Mouse (Mus musculus) CH12.LX (cell line): ENCODE measurements around the gene Pla2g10. TPM values are rescaled to one million over a fixed set of nuclear protein-coding genes. Genes with fewer than 3 reads are reported as not detected.
"Not testable (repeated sequence)": the region's sequence is repeated elsewhere in the genome, so short reads cannot be mapped to it uniquely, and the experiment has no call there.

Experiments
- DNase-seq: peaks from one replicate; pipeline ENCODE4 v3.0.0-alpha.2; 2013; ENCODE audit errors: extremely low read depth
- H3K27ac ChIP-seq: 2 replicates; pipeline ENCODE4 v1.5.1; 2012; ENCODE audit warnings: low read depth, mild to moderate bottlenecking, control low read depth, moderate library complexity; ENCODE audit not compliant: insufficient read depth
- H3K27me3 ChIP-seq: replicated peaks from 2 replicates; pipeline ENCODE3; 2012; ENCODE audit warnings: inconsistent platforms
- H3K36me3 ChIP-seq, 2 experiments: replicated peaks in 1 of 2; 2 replicates each; pipeline versions ENCODE3 to v1.6.1; 2012; ENCODE audit warnings: inconsistent platforms in 1 of 2, low read length in 1 of 2, mild to moderate bottlenecking in 1 of 2, mixed read lengths in 1 of 2, moderate library complexity in 1 of 2; ENCODE audit not compliant: control insufficient read depth in 1 of 2, insufficient read depth in 1 of 2
- H3K4me1 ChIP-seq, 2 experiments: 2 replicates each; pipeline ENCODE4 v1.6.1; 2012; ENCODE audit warnings: inconsistent platforms in 1 of 2, moderate library complexity in 1 of 2; ENCODE audit not compliant: insufficient read depth in 2 of 2, control insufficient read depth in 1 of 2
- H3K4me2 ChIP-seq: 2 replicates; pipeline ENCODE4 v1.6.1; 2012; ENCODE audit warnings: low read depth, mild to moderate bottlenecking, control low read depth; ENCODE audit not compliant: poor library complexity, insufficient read depth, severe bottlenecking
- H3K4me3 ChIP-seq, 3 experiments: fragments of 150-350 bp in 1 of 3; sonication (generic) in 1 of 3; replicated peaks in 1 of 3; 2 replicates each; pipeline versions ENCODE3 to v1.5.1; 2011 to 2012; ENCODE audit warnings: low read depth in 2 of 3, low read length in 2 of 3, mild to moderate bottlenecking in 2 of 3, moderate library complexity in 2 of 3, control low read depth in 1 of 3, improper control_type of control experiment in 1 of 3, inconsistent platforms in 1 of 3, mixed read lengths in 1 of 3; ENCODE audit not compliant: poor library complexity in 1 of 3
- H3K79me2 ChIP-seq: replicated peaks from 2 replicates; pipeline ENCODE4 v1.6.1; 2012; ENCODE audit warnings: mild to moderate bottlenecking, moderate library complexity; ENCODE audit not compliant: control insufficient read depth, poor library complexity, insufficient read depth, severe bottlenecking; ENCODE audit errors: extremely low read depth
- H3K9ac ChIP-seq: 2 replicates; pipeline ENCODE4 v1.6.1; 2012; ENCODE audit warnings: low read depth, mild to moderate bottlenecking, control low read depth, moderate library complexity; ENCODE audit not compliant: insufficient read depth
- H3K9me3 ChIP-seq: replicated peaks from 2 replicates; pipeline ENCODE3; 2012; ENCODE audit warnings: low read length, inconsistent platforms, mixed read lengths
- BHLHE40 ChIP-seq: IDR thresholded peaks from 2 replicates; pipeline ENCODE4 v1.6.1; 2011; ENCODE audit warnings: mild to moderate bottlenecking, low read depth, low read length, improper control_type of control experiment
- CHD1 ChIP-seq: IDR thresholded peaks from 2 replicates; pipeline ENCODE4 v1.6.1; 2012; ENCODE audit warnings: low read depth, low read length, improper control_type of control experiment, inconsistent platforms
- ELF1 ChIP-seq: IDR thresholded peaks from 2 replicates; pipeline ENCODE4 v1.6.1; 2014; ENCODE audit warnings: low read depth, mild to moderate bottlenecking, inconsistent platforms, low read length, improper control_type of control experiment
- EP300 ChIP-seq: IDR thresholded peaks from 2 replicates; pipeline ENCODE4 v1.6.1; 2011; ENCODE audit warnings: low read length, improper control_type of control experiment
- GABPA ChIP-seq: IDR thresholded peaks from 2 replicates; pipeline ENCODE4 v1.6.1; 2012; ENCODE audit warnings: low read depth, low read length, improper control_type of control experiment, inconsistent platforms; ENCODE audit not compliant: insufficient replicate concordance
- IRF4 ChIP-seq: IDR thresholded peaks from 2 replicates; pipeline ENCODE4 v1.6.1; 2014; ENCODE audit warnings: low read depth, mild to moderate bottlenecking, inconsistent platforms, low read length, improper control_type of control experiment
- JUN ChIP-seq: IDR thresholded peaks from 2 replicates; pipeline ENCODE4 v1.6.1; 2011; ENCODE audit warnings: low read depth, mild to moderate bottlenecking, low read length, improper control_type of control experiment, moderate library complexity; ENCODE audit not compliant: insufficient read depth
- KAT2A ChIP-seq: IDR thresholded peaks from 2 replicates; pipeline ENCODE4 v1.6.1; 2012; ENCODE audit warnings: low read length, improper control_type of control experiment, inconsistent platforms; ENCODE audit not compliant: insufficient replicate concordance
- MAFK ChIP-seq: IDR thresholded peaks from 2 replicates; pipeline ENCODE4 v1.6.1; 2011; ENCODE audit warnings: low read length, improper control_type of control experiment; ENCODE audit not compliant: insufficient replicate concordance
- MEF2A ChIP-seq: IDR thresholded peaks from 2 replicates; pipeline ENCODE4 v1.6.1; 2014; ENCODE audit warnings: low read depth, mild to moderate bottlenecking, inconsistent platforms, low read length, improper control_type of control experiment, borderline replicate concordance
- RAD21 ChIP-seq: IDR thresholded peaks from 2 replicates; pipeline ENCODE4 v1.6.1; 2011; ENCODE audit warnings: low read depth, mild to moderate bottlenecking, low read length, improper control_type of control experiment, moderate library complexity
- SIN3A ChIP-seq: IDR thresholded peaks from 2 replicates; pipeline ENCODE4 v1.6.1; 2012; ENCODE audit warnings: low read length, improper control_type of control experiment, inconsistent platforms
- TCF12 ChIP-seq: IDR thresholded peaks from 2 replicates; pipeline ENCODE4 v1.6.1; 2014; ENCODE audit warnings: low read depth, mild to moderate bottlenecking, inconsistent platforms, low read length, improper control_type of control experiment
- USF2 ChIP-seq: conservative IDR thresholded peaks from 2 replicates; pipeline ENCODE4 v1.6.1; 2011; ENCODE audit warnings: low read depth, low read length, improper control_type of control experiment
- ZC3H11A ChIP-seq: IDR thresholded peaks from 2 replicates; pipeline ENCODE4 v1.6.1; 2012; ENCODE audit warnings: low read depth, mild to moderate bottlenecking, inconsistent platforms, low read length, improper control_type of control experiment
- ZKSCAN1 ChIP-seq: IDR thresholded peaks from 2 replicates; pipeline ENCODE4 v1.6.1; 2012; ENCODE audit warnings: low read depth, inconsistent platforms, low read length, improper control_type of control experiment, borderline replicate concordance
- ZMIZ1 ChIP-seq: IDR thresholded peaks from 2 replicates; pipeline ENCODE4 v1.6.1; 2012; ENCODE audit warnings: low read depth, mild to moderate bottlenecking, inconsistent platforms, low read length, improper control_type of control experiment
- dilution Hi-C: fragments of 300-500 bp; cut with MboI; formaldehyde crosslinking; loops from 2 replicates; pipeline ENCODE4 v1.14.3; 2020; ENCODE audit warnings: low sequenced_read_pairs; ENCODE audit not compliant: extremely low pct_unique_long_range_greater_than_20kb, extremely low pct_ligation_motif_present
- in situ Hi-C: fragments of 300-500 bp; cut with MboI; formaldehyde crosslinking; loops from 3 replicates; pipeline ENCODE4 v1.14.3; 2019; ENCODE audit warnings: low sequenced_read_pairs, low pct_ligation_motif_present, low pct_unique_long_range_greater_than_20kb, mixed read lengths
- polyA plus RNA-seq: library from polyadenylated mRNA; unstranded; fragments of >175 nt; gene quantifications from 2 replicates; pipeline ENCODE4 v1.2.1, GENCODE M21; 2012; ENCODE audit warnings: low read depth; ENCODE audit not compliant: insufficient read length
- total RNA-seq, 2 experiments: library from RNA; depleted of rRNA; stranded (reverse); fragments of 300-350 nt in 1 of 2; fragments of >200 nt in 1 of 2; gene quantifications; 2 replicates each; pipeline ENCODE4 v1.2.3; 2012 to 2014

Gene Pla2g10
- not detected in 2 replicates for total RNA-seq (2012; rRNA removed)
- total RNA-seq (2014; rRNA removed), result not detected in 2 replicates
- polyA plus RNA-seq, result not detected in 2 replicates

DNA sequence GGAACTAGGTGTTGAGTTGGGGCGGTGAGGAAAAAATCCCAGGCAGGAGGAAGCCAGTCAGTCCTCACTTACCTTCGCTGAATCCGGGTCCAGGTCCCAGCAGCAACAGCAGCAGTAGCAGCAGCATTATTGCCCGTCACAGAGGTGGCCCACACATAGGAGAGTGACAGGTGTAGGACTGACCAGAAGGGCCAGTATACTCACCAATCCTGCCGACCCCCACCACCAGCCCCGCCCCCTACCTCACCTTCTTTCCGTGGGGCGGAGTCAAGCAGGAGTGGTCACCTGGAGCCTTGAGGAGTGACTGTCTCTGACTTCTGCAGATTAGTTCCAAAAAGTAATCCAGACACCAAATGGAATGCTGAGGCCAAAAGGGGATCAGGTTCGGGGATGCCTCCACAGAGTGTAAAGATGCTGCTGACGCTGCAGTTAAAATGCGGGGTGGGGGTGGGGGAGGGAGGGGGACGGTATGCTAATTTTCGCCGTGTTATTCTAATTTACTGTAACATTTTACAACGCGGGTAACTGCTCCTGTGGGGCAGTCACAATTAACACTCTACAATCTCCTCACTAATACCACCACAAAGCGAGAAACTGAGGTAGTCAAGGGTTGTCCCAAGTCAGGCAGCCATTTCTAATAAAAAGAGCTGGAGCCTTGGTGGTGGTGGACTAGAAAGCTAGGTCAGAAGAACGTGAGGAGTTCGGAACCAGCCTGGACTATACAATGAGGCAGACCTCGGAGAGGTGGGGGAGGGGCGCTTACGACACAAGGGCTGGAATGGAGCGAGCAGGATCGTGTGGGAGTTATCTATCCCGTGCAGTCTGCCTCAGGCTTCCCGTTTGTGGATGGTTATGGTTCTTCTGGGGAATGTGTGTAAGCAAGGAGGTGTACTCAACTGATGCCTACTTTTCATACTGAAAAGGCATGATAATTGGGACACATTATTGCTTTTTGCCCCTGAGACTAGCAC is at the start of gene Pla2g10:
TSS of gene Pla2g10 (minus strand) at position 699 of the 971 bp plus-strand sequence.
- Histone ChIP-seq H3K79me2 (no peaks in the 10 kb centered on the region), H3K4me3 (no peak within 1 kb of the TSS), H3K4me2 (peak within 1 kb of the TSS; percentile 33), H3K27ac (no peak within 1 kb of the TSS), H3K9ac (no peak within 1 kb of the TSS), H3K36me3 (no peaks in the 10 kb centered on the region), H3K4me1 (0 out of 4 replicates have a peak, but pooled peaks cover 0 to 5% of the 10 kb centered on the region in 2 experiments), H3K9me3 (no peaks in the 10 kb centered on the region), H3K27me3 (peaks cover 10% of the 10 kb centered on the region)
- dilution Hi-C loops (no loop called here), in situ Hi-C loops (loop anchor here (10.0 to 25.0 kb wide), 2 partner anchors 196 to 293 kb away; no protein-coding TSS in a partner anchor)
- TF ChIP-seq GABPA (no peak), BHLHE40 (no peak), RAD21 (no peak), KAT2A (no peak), ZKSCAN1 (no peak), IRF4 (no peak), SIN3A (no peak), ZC3H11A (no peak), ZMIZ1 (no peak), MAFK (no peak), MEF2A (no peak), TCF12 (no peak), ELF1 (no peak), JUN (no peak), USF2 (no peak), EP300 (no peak), CHD1 (no peak)
- no peak for DNase-seq

DNA sequence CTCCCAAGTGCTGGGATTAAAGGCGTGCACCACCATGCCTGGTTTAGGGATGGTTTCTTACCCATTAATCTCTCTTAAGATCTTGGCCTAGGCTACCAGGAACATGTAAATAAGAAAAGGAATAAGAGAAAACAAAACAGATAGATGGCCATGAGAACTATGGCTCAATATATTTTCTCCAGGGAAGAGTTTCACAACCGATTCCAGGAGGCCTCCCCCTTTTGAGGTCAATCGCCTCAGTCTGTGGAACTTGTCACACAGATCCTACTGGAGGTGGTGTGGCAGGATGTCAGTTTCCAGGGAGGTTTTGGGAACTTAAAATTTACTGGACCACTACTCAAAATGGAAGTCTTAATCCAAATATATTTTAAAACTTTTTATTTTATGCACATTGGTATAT is 43.9 kb upstream of the Pla2g10 start:
- H3K4me1 ChIP-seq, H3K36me3 ChIP-seq, H3K27me3 ChIP-seq, in situ Hi-C loops, dilution Hi-C loops, H3K4me2 ChIP-seq, DNase-seq, H3K4me3 ChIP-seq, H3K27ac ChIP-seq, H3K9ac ChIP-seq, H3K79me2 ChIP-seq: not testable (repeated sequence)
- peaks cover 17% of the 10 kb centered on the region for H3K9me3 ChIP-seq

DNA sequence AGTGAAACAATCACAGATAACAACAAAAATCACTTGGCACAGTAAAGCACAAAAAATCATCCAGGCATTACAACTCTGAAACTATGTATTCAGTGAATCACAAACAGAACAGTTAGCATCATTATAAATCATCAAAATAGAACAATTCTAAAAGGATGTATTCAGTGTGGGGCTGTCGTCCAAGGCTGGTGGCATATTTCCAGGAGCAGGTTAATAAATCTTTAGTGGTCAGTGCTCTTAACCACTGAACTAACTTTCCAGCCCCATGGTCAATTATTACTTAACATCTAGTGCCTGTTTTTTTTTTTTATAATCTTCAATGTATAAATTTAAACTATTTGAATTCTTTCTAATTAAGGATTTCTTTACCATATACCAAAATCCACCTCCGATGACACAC is 43.2 kb upstream of the Pla2g10 start:
- H3K4me1 ChIP-seq, H3K27me3 ChIP-seq, in situ Hi-C loops, DNase-seq, dilution Hi-C loops, H3K4me2 ChIP-seq, H3K9ac ChIP-seq, H3K79me2 ChIP-seq, H3K27ac ChIP-seq, H3K4me3 ChIP-seq, H3K36me3 ChIP-seq: not testable (repeated sequence)
- H3K9me3 ChIP-seq, result peaks cover 11% of the 10 kb centered on the region

DNA sequence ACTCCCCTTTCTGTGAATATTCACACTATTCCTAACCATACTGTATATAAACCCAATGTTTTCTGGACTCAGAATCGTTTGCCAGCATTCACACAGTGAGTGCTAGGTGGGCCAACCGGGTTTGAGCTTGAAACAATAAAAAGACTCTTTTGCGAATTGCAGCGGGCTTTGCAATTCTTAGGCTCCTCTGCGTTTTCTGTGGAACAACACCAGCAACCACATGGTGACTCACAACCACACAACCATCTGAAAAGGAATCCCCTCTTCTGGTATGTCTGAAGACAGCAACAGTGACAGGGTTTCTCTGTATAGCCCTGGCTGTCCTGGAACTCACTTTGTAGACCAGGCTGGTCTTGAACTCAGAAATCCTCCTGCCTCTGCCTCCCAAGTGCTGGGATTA is 41.3 kb upstream of the Pla2g10 start:
- H3K4me1 ChIP-seq, H3K36me3 ChIP-seq, H3K4me2 ChIP-seq, H3K79me2 ChIP-seq, DNase-seq, H3K9ac ChIP-seq, H3K9me3 ChIP-seq, in situ Hi-C loops, H3K4me3 ChIP-seq, dilution Hi-C loops, H3K27ac ChIP-seq, H3K27me3 ChIP-seq: not testable (repeated sequence)
